Mouse (Mus musculus): ENCODE data around the gene Stk25.

GRCm38 (mm10) chr1:93667760-93668400 is 9.4 kb upstream of the Stk25 start:
- TF ChIP-seq CTCF (IDR thresholded peaks at IDR 0.05; ENCODE audit: control insufficient read depth, insufficient read depth, low read length) (no peak), POLR2A (IDR thresholded peaks at IDR 0.05; ENCODE audit: borderline replicate concordance, control insufficient read depth, low read depth, low read length) (no peak)
